Mouse (Mus musculus): ENCODE measurements around the gene Ccdc80. TPM values are rescaled to one million over a fixed set of nuclear protein-coding genes. Genes with fewer than 3 reads are reported as not detected.

Gene Ccdc80
- polyA plus RNA-seq (2017; shearing (Covaris generic)) = 1 to 10 TPM; 1.4 to 3.5 TPM

DNA sequence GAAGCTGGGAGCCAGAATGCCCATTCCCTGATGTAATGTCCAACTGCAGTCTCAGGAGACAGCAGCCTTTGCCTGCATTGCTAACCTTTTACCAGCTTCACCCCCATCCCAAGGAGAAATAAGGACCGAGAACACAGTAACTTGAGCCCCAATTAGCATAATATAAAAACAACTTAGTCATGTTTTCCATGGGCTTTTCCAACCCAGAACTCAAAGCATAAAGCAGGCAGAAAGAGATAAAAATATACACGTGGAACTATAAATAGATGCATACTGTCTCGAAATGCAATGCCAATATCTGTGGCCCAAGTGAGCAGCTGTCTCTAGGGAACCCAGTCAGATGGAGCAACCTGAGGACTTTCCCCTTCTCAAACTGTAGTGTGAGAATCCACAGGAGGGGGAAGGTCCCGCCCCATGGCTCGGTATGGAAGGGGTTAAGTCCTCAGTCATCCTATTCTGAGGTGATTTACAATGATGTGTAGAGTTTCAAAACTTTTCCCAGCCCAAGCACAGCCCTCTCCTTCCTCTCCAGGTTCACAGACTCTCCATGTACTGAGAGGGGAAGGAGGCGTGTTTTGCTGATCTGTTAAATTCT lies at the start of gene Ccdc80:
TSS of gene Ccdc80 (plus strand) at position 266 of the 595 bp plus-strand sequence.
- peak; percentile 15 for ATAC-seq

DNA sequence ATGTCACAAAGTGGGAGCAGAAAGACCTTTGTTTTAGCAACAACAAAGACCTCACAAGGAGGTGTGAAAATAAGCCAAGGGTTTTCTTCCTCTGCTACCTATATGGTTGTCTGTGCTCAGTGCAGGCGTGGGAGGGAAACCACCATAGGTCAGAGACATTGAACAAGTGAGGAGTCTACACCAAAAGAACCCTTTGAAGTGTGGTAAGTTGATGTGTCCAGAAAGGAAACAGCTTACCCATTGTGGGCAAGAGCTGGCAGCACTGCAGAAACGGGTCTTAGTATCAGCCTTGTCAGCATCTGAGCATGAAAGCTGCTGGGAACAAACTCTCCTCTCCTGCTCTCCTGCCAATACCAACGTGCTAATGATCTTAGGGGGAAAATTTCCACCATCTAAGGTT lies 48.4 kb upstream of the Ccdc80 start:
- ATAC-seq = peak; percentile 82

DNA sequence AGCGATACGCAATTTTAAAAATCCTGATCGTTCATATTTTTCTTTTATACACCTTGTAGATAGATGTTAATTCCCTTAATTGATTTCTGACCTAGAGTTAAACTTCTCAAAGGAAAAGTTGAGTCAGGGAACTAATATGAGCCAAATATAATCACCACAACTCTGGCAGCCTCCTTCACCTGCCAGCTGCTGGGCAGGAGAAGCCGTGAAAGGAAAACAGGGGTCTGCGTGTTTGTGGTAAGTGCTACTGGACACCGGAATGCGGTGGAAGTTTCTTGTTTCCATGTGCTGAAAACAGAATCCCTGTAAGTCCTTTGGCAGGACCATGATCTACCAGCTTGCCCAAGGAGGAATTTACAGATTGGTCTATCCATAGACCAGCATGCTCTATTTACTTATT lies 36.0 kb upstream of the Ccdc80 start:
- no peak for ATAC-seq

DNA sequence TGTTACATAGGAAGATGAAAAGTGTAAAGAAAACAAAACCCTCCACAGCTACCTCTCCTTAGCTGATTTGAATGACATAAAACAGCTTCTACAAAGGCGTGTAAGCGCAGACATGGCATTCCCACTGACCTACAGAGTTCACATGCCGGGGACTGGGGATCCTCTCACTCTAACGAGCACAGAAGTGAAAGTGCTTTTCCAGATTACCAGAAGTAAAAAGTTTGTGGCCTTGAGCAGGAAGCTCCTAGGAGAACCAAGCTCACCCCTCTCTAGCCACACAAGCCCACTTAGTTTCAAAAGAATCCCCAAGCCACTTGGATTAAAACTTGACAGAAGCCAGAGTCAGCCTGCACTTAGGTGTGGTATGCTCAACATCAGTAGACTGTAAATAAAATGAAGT lies 35.3 kb upstream of the Ccdc80 start:
- no peak for ATAC-seq

DNA sequence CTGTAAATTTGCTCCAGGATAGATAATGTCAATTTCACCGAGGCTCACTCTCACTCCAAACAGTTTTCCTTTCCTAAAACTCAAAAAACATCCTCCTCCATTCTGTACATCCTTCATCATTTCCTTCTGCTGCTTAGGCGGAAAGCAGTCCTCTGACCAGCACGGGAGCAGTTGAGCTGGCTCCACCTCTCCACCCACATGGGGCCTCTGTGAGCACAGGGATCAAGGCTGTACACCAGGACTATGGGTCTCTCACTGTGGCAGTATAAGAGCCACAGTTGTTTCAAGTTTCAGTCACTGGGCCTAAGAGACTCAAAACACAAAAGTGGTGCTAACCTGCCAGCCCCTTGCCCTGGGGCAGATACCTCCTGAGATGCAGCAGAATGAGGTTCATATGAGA lies 32.1 kb upstream of the Ccdc80 start:
- no peak for ATAC-seq

DNA sequence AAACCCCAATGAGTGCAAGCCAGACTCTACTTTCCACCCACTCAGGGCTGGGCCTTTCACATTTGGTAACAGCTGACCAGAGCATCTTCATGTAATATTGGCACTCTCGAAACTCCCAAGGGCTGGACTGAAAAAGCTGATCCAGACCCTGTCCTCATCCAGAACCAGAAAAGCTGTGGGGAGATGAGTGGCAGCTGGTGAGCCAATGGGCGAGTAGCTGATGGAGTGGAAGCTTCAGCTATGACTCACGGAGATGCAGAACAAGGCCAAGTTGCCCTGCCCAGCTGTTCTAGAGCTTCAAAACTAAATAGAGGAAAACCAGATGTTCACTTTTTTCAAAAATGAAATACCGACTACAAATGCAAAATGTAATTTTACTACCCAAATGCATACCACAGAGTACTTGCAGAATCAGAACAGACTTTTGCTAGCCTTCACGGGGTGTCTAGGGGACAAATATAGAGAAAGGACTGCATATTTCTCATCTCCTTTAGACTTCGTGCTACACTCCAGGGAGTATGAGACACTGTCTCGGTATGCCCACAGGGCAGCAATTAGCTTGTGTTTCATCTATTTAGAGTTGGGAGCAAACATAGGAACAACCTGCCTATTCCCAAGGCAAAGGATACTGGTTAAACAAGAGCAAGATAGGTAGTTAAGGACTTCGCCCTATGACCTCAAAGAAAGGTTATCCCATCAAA lies 22.7 kb upstream of the Ccdc80 start:
- ATAC-seq = no peak

DNA sequence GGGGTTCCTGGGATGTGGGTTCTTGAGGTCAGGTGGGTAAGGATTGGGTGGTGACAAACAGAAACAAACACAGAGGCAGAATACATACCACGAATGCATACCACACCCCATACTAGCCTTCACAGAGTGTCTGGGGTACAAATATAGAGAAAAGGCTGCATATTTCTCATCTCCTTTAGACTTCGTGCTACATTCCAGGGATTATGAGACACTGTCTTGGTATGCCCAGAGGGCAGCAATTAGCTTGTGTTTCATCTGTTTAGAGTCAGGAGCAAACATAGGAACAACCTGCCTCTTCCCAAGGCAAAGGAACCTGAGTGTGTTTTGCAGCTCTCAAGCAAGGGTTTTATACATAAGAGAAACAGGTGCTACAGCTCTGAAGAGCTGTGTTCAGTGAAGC lies 21.8 kb upstream of the Ccdc80 start:
- ATAC-seq = no peak

DNA sequence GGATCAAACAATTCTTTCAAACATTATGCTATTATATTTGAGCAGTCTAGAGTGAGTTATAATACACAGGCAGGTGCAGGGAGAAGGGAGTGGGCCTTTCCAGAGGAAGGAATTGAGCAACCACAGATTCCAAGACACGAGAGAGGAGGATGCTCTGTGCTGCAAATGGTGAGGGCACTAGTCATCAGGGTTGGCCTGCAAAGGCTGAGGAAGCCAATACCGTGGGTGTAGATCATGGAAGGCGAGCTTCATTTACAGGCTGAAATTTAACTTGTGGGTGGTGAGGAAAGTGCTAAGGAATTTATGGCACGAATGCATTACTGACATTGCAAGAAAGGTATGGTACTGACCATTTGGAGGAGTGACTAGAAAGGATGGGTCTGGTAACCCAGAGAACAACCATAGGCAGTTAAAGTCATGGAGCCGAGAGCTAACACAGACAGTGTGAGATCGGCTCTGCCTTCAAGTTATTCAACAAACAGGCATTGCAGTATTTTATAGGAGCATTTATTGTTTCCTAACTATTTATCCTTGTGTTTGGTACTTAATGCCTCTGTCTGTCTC lies 15.6 kb upstream of the Ccdc80 start:
- ATAC-seq = no peak

DNA sequence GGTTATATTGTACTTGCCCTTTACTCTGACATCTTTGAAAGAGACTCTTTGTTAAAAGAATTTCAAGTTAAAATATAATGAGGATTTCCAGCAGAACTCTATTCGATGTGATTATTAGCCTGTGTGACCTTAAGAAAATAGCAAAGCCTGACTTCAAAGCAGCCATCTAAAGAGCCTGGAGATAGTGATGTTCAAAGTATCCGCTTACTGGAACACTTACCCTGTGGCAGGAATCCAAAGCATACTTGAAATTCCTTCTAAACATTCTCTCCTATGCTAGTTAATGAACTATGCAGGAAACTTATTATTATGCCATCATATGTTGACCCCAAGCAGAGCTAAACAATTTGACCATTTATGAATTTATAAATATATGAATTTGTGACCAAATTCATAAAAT lies 13.9 kb upstream of the Ccdc80 start:
- ATAC-seq = no peak

DNA sequence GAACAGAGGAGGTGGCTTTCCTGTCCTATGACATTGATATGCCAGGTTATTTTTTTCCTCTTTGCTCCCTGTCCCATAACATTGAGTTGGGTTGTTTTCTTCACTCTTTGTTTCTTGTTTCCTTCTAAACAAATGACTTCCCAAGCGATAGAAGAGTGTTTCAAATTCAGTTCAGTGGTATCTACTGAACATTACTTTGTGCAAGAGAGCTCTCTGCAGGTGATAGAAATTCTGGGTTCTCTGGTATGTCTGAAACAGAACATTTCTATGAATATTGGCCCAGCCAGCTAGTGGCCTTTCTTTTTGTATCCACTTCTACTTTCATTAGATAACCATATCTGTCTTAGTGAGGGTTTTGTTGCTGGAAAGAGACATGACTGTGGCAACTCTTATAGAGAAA lies 4.4 kb upstream of the Ccdc80 start:
- peak; percentile 10 for ATAC-seq

DNA sequence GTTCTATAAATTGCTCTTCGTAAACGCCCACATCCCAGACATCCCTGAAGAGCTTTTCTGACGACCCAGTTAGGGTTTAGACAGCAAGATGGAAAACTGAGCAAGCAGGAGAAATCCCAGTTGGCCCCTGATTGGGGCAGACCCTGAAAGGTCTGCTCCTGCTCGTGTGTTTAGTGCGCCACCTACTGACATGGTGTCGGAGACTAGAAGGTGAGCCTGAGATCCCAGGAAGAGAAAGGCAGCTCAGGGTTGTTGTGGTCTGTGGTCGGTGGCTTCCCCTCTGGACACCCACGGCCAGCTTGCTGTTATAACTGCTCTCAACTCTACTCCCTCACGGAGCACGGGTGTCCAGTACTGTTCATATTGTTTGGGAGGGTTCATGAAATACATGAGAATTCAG lies 3.2 kb upstream of the Ccdc80 start:
- ATAC-seq = peak; percentile 83

DNA sequence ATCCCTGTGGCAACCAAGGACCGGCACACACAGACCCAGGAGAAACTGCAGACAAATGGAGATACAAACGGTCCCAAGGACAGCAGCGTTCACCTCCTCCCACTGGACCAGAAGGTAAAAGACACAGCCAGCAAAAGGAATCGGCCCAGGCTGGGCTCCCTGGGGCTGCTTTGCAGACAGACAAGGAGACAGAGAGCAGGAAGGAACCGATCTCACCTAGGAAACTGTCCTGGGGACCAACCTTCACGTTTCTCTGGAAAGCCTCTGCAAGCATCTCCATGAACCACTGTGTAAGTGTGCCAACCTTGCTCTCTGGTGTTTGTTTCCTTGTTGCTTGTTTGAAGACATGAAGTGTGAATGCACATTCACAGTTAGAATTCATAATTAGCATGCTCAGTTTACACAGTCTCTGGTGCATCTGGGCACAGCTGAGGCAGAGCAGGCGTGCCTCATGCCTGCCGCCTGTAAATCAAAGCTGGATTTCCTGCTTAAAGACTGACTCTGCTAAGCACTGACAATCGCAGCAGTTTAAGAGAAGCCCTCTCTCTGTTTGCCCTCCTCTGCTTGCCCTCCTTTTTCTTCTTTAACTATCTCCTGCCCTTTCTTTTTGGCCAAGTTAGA lies 1.0 kb downstream of the Ccdc80 start:
- no peak for ATAC-seq

DNA sequence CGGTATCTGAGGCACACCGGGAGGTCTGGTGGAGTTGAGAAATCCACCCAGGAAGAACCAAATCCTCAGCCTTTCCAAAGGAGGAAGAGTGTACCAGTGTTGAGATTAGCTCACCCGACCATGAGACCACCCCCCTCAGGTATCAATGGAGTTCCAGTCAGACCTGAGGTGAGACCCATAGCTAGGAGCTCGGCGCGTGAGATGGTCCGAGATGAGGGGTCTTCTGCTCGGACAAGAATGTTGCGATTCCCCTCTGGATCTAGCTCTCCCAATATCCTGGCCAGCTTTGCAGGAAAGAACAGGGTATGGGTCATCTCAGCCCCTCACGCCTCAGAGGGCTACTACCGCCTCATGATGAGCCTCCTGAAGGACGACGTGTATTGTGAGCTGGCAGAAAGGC lies 1.8 kb downstream of the Ccdc80 start:
- ATAC-seq = no peak

DNA sequence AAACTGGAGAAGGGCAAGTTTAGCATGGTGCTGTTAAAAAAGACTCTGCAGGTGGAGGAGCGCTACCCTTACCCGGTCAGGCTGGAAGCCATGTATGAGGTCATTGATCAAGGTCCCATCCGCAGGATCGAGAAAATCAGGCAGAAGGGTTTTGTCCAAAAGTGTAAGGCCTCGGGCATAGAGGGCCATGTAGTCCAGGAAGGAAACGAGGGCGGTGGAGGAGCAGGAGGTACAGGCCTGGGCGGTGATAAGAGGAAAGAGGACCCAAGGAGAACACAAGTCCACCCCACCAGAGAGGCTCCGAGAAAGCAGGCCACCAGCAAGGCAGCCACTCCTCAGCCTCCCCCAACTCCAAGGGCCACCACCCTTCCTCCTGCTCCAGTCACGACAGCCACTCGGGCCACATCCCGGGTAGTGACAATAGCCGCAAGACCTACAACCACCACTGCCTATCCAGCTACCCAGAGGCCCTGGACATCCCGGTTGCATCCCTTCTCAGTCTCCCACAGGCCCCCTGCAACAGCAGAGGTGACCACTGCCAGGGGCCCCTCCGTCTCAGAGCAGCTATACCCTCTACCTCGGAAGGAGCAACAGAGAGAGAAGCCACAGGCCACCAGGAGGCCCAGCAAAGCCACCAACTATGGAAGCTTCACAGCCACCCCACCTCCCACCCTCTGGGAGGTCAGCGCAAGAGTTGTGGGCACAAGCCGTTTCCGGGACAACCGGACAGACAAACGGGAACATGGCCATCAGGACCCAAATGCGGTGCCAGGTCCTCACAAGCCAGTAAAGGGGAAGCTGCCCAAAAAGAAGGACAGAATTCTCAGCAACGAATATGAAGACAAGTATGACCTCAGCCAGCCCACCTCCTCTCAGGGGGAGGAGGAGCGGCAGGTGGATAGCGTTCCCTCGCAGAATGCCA lies 2.6 kb downstream of the Ccdc80 start:
- no peak for ATAC-seq

DNA sequence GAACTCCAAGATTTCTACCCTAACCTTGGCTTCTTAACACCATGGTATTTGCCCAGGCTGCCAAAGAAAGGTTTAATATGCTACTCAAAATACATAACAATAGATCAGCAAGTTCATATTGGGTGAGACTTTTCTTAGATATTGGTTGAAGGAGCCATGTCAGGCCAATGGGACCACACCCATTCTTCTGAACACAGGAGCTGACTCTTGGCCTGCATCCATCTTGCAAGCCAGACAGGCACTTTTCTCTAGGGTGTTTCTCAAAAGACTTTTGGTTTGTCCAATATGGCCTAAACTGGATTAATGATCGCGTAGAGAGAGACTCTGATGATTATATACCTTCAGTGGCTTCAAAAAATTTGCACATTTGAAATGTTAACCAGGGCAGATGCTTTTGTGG lies 4.3 kb downstream of the Ccdc80 start:
- ATAC-seq = no peak

DNA sequence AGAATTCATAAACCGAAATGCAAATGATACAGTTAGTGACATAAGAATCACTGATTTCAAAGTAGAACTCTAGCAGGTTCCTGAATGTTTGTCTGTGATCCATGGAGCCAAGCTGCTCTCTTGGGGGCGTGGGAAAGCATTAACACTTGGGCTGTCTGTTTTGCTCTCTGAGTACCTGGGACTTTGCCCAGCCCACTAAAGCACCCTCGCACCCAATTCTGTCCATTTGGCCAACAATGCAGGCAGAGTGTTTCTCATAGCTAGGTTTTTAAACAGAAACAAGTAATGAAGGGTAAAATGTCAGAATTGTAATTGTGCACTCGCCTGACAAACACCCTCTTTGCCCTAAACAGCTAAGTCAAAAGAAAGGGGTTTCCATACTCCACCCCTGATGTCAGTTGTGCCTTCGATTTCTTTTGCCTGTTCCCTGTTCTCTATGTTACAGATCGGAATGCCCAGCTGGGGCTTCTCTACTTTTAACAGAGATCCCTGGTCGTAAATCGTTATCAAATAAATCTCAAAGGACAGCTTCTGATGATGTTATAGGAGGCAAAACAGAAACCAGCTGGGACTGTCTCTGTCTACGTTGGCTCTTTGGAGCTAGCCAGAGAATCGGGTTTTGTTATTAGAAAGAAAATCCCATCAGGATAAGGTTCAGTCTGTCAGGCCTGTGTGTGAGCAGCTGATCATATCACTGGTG lies 5.1 kb downstream of the Ccdc80 start:
- no peak for ATAC-seq

DNA sequence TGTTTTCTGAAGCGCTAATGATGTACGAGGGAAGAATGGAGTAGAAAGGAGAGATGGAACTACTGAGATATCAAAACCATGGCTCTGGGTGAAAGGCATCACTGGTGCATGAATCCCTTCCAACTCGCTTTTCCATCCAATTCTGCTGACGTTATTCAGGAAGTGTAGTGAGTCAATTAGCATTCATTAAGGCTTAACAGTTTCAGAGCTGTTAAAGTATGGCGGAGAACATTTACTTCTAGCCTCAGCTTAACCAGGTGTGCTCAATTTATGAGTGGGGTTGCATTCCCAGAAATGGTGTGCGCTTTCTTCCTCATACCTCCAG lies 5.6 kb downstream of the Ccdc80 start:
- ATAC-seq = no peak

DNA sequence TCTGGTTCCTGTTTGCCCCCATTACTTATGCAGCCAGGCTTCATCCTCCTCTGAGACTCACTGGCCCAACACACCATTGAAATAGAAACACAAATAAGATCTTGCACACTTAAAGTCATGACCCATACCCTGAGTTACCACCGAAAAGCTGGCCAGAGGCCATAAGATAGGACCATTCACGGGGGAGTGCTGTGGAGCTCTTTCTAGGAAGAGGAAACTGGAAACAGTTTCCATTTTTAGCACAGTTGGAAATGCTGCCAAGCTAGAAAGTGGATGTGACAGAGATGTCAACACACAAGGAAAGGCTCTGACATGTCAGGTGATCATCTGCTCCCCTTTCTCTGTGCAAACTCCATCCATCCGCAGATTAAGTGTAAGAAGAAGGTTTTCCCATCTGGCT lies 7.7 kb downstream of the Ccdc80 start:
- no peak for ATAC-seq

DNA sequence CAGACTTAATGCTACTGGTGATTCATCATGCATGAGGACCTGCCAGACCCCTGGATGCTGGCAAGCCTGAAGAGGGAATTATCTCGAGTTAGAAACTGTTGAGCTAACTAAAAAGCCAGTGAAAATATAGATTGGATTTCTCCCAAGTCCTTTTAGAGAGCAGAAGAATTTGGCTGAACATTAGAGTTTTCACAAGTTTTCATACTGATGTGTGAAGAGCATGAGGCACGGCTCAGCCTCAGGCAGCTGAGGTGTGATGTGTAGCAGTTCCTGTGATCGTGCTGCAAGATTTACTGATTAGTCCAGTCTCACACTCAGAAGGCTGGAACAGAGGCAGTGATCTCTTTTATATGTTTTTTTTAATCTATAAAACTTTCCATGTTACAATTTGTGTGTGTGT lies 11.8 kb downstream of the Ccdc80 start:
- no peak for ATAC-seq

DNA sequence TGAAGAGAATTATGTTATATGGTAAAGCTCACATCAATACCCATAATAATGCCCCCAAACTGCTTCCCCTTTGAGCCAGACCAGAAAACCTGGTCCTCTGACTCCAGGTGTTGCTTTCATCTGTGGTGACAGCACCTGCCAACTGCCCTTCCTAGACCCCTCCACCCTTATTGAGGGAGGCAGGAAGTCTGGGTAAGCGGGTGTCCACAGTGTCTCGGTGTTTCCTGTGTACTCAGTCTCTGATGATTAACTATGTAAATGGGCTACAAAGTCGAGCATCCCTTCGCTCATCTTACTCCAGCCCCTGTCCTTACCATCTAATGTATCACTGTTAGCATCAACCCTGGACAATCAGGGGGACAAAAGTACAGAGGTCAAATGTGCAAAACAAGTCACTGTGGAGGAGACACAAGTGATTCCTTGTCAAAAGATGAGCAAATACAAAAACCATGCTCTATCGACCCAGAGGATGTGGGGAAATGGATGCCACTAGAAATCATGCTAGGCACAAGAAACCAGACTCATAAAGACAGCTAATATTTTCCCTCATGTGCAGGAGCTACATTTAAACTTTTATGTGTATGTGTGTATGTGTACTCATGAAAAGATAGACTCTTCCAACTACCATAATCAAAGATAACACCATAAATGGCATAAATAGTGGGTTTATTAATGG lies 15.1 kb downstream of the Ccdc80 start:
- ATAC-seq = peak; percentile 91

DNA sequence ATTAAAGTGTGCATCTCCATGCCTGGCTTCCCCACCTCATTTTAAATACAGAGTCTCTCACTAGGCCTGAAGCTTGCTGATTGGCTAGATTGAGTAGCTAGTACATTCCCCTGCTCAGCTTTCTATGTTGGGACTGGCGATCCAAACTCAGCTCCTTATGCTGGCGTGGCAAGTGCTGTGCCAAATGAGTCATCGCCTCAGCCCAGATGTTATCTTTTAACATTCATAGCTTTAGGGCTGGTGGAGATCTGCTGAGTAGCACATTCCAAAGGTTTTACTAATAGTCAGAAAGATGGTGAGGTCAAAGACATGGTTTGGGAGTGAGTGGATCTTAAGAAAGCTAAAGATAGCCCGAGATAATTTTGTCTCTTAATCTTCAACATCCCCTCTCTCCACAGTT lies 17.3 kb downstream of the Ccdc80 start:
- no peak for ATAC-seq

DNA sequence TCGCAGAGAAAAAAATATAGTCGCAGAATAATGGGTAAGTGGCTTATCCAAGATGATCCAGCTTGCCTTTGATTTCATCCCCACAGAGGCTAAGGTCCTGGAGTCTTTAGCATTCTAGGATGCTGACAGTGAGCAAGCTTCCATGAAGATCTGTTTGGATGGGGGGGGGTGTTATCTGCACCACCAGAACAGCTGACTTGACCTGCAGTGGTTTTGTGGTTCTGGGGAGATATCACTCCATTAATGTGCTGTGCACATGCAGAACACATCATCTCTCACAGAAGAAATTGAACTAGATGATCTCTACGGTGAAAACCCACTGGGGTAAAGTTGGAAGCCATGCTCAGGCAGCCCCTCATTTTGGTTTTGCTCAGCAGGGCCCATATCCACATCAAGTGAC lies 24.0 kb downstream of the Ccdc80 start:
- ATAC-seq = no peak
